Mouse (Mus musculus) ES-E14 (cell line): ENCODE data around the gene Pigf. TPM values are rescaled to one million over a fixed set of nuclear protein-coding genes. Genes with fewer than 3 reads are reported as not detected.

ENCODE experiments used
- DNase-seq: peaks from one replicate; pipeline ENCODE4 v3.0.0-alpha.2; 2013; ENCODE audit warnings: low read depth, low spot score
- H3K27ac ChIP-seq: 2 replicates; pipeline ENCODE4 v1.5.1; 2012; ENCODE audit warnings: low read depth, mild to moderate bottlenecking, low read length, moderate library complexity, mixed read lengths; ENCODE audit not compliant: poor library complexity, insufficient read depth, severe bottlenecking
- H3K36me3 ChIP-seq: 2 replicates; pipeline ENCODE4 v1.6.1; 2012; ENCODE audit warnings: mild to moderate bottlenecking, low read length, moderate library complexity, mixed read lengths; ENCODE audit not compliant: control insufficient read depth, poor library complexity, insufficient read depth, severe bottlenecking
- H3K4me1 ChIP-seq, 2 experiments: fragments of 150-350 bp in 1 of 2; sonication (generic) in 1 of 2; 2 replicates each; pipeline ENCODE4 v1.6.1; 2012; ENCODE audit warnings: low read length in 2 of 2, mild to moderate bottlenecking in 1 of 2, mixed read lengths in 1 of 2; ENCODE audit not compliant: control insufficient read depth in 2 of 2, insufficient read depth in 2 of 2, poor library complexity in 1 of 2
- H3K4me3 ChIP-seq, 2 experiments: fragments of 150-350 bp in 1 of 2; sonication (generic) in 1 of 2; 2 replicates each; pipeline ENCODE4 v1.5.1; 2012; ENCODE audit warnings: low read length in 2 of 2, low read depth in 1 of 2, mild to moderate bottlenecking in 1 of 2, mixed read lengths in 1 of 2; ENCODE audit not compliant: insufficient read depth in 1 of 2, poor library complexity in 1 of 2, severe bottlenecking in 1 of 2
- H3K9ac ChIP-seq: 2 replicates; pipeline ENCODE4 v1.6.1; 2012; ENCODE audit warnings: low read depth, mild to moderate bottlenecking, low read length, mixed read lengths; ENCODE audit not compliant: poor library complexity, insufficient read depth, severe bottlenecking
- H3K9me3 ChIP-seq: fragments of 150-350 bp; sonication (generic); 2 replicates; pipeline ENCODE4 v1.6.1; 2012; ENCODE audit warnings: low read depth, mild to moderate bottlenecking, low read length; ENCODE audit not compliant: control insufficient read depth, insufficient read depth
- CHD2 ChIP-seq: IDR thresholded peaks from 2 replicates; pipeline ENCODE4 v1.6.1; 2014; ENCODE audit warnings: mild to moderate bottlenecking, low read depth, low read length, inconsistent platforms
- HCFC1 ChIP-seq: IDR thresholded peaks from 2 replicates; pipeline ENCODE4 v1.6.1; 2012; ENCODE audit warnings: low read length, inconsistent platforms, borderline replicate concordance; ENCODE audit not compliant: insufficient read depth
- MAFK ChIP-seq: IDR thresholded peaks from 2 replicates; pipeline ENCODE4 v1.6.1; 2014; ENCODE audit warnings: mild to moderate bottlenecking, low read depth, low read length, inconsistent platforms; ENCODE audit not compliant: insufficient read depth
- ZC3H11A ChIP-seq: IDR thresholded peaks from 2 replicates; pipeline ENCODE4 v1.6.1; 2012; ENCODE audit warnings: low read depth, mild to moderate bottlenecking, inconsistent platforms, low read length, borderline replicate concordance
- ZNF384 ChIP-seq: IDR thresholded peaks from 2 replicates; pipeline ENCODE4 v1.6.1; 2012; ENCODE audit warnings: low read depth, low read length, inconsistent platforms
- in situ Hi-C, 2 experiments: fragments of 600-800 bp; cut with MboI; formaldehyde crosslinking; loops; one replicate each; pipeline ENCODE4 v1.15.1; 2025; ENCODE audit warnings: low sequenced_read_pairs in 2 of 2, inconsistent platforms in 1 of 2; ENCODE audit not compliant: unreplicated experiment in 2 of 2
- total RNA-seq: library from RNA; depleted of rRNA; stranded (reverse); fragments of 300-350 nt; gene quantifications from 2 replicates; pipeline ENCODE4 v1.2.3, GENCODE M21; 2012

The Pigf gene
- total RNA-seq, 1 experiment: 74.4 TPM

DNA sequence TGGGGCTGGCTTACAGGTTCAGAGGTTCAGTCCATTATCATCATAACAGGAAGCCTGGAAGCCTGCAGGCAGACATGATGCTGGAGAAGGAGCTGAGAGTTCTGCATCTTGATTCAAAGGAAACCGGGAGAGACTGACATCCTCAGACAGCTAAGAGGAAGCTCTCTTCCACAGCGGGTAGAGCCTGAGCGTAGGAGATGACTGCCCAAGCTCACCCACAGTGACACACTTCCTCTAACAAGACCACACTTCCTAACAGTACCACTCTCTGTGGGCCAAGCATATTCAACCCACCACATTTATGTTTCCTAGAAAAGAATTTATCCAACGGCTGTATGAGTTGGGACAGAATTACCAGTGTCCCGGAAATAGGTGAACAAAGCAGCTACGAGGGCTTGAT is 46.7 kb downstream of the Pigf start:
- DNase-seq: no peak
- Histone ChIP-seq H3K27ac (no peak overlapping the region), H3K36me3 (peaks cover 10% of the 10 kb centered on the region; the same call in 1 of the 2 replicates), H3K4me1 (peaks cover 8 to 20% of the 10 kb centered on the region in 2 experiments; a peak in 2 of 4 replicates), H3K4me3 (no peak overlapping the region), H3K9ac (no peak overlapping the region), H3K9me3 (no peaks in the 10 kb centered on the region)
- TF ChIP-seq HCFC1 (no peak), CHD2 (no peak), MAFK (no peak), ZNF384 (no peak), ZC3H11A (no peak)
- in situ Hi-C loops: no loop called here

DNA sequence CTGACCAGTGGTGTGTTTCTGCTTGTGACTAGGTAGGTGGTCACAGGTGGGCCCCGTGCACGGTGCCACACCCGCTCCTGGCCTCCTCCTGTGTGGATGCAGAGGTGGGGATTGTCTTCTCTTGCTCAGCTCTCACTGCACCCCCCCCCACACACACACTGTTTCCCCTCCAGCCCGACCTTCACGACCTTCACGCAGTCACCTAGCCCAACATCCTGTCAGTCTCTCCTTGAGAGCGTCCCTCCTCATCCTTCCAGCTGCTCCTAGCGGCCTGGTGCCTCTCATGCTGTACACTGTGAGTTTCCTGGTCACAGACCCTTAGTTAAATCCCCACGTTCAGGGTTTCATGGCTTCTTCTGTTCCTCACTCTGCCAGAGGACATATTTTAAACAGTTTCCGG is 48.8 kb downstream of the Pigf start:
- Histone ChIP-seq H3K9ac (no peak overlapping the region), H3K36me3 (peaks cover 7% of the 10 kb centered on the region; the same call in 1 of the 2 replicates), H3K27ac (no peak overlapping the region), H3K9me3 (no peaks in the 10 kb centered on the region), H3K4me1 (peaks cover 3 to 9% of the 10 kb centered on the region in 2 experiments; a peak in 2 of 4 replicates), H3K4me3 (no peak overlapping the region)
- in situ Hi-C loops: no loop called here
- no peak for TF ChIP-seq MAFK
- no peak for TF ChIP-seq ZNF384
- TF ChIP-seq ZC3H11A: no peak
- TF ChIP-seq HCFC1: no peak
- TF ChIP-seq CHD2: no peak
- no peak for DNase-seq

DNA sequence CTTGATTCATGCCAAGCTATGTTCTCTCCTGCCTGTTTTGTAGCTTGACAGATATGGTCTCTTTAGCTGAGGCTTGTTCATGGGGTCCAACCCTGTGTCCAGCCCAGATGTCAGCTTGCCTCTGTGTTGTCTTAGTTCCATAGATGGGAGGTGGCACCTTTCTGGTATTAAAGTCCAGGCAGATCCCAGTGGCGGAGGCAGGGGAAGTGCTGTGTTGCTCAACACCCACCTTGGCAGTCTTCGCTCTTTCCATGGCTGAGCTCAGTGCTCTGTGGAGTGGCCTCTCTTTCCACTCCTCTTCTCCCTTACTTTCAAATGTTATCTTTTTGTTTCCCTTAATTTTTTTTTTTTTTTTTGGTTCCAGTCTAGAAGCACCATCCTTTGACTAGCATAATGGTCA is 52.1 kb downstream of the Pigf start:
- H3K36me3 ChIP-seq: peaks cover 8% of the 10 kb centered on the region; the same call in 1 of the 2 replicates
- H3K9ac ChIP-seq: no peak overlapping the region
- no peak for DNase-seq
- no peak overlapping the region for H3K27ac ChIP-seq
- in situ Hi-C loops: no loop called here
- H3K4me3 ChIP-seq: no peak overlapping the region
- no peak for TF ChIP-seq MAFK
- no peak for TF ChIP-seq HCFC1
- TF ChIP-seq ZNF384: no peak
- no peak for TF ChIP-seq CHD2
- TF ChIP-seq ZC3H11A: no peak
- H3K4me1 ChIP-seq: peaks cover 3 to 9% of the 10 kb centered on the region in 2 experiments; a peak in 2 of 4 replicates
- H3K9me3 ChIP-seq: no peaks in the 10 kb centered on the region

DNA sequence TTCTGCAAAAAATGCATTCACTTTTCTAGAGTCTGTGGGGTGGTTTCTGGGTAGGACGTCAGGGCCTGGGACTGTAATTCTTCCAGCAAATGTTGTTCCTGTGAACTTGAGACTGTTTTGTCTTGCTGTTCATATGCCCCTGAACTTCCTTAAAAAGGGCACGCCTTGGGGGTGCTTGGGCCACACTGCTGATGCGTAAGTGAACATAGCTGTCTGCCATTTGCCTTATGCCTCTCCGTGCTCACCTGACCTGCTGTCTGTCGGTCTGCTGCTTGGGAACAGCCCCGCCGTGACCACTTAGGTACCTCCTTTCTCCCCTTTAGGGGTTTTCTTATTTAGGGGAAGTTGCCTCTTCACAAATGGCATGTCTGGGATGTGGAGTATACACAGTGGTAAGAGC is 53.3 kb downstream of the Pigf start:
- H3K4me1 ChIP-seq: peaks cover 0 to 7% of the 10 kb centered on the region in 2 experiments; a peak in 1 of 4 replicates

DNA sequence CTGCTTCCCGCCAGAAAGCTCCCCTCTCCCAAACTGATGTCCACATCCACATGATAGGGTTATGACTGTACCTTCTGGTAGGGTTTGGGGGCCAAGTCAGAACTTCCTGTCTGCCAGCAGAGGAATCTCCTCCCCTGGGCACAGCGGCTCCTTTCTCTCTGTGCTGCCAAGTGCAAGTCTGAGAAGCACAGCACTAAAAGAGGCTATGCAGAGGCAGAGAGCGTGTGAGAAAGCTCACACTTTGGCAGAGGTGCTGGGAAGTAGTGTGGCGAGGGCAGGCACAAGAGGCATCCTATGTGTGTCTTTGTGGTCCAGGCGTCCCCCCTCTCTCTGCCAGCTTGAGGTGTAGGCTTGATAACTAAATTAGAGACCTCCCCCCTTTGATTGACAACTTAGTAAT is 54.2 kb downstream of the Pigf start:
- in situ Hi-C loops: no loop called here
- TF ChIP-seq ZC3H11A: no peak
- H3K9me3 ChIP-seq: no peaks in the 10 kb centered on the region
- H3K4me3 ChIP-seq: no peak overlapping the region
- H3K36me3 ChIP-seq: peaks cover 8% of the 10 kb centered on the region; the same call in 1 of the 2 replicates
- H3K9ac ChIP-seq: no peak overlapping the region
- no peak overlapping the region for H3K27ac ChIP-seq
- DNase-seq: no peak
- peaks cover 0 to 2% of the 10 kb centered on the region in 2 experiments; a peak in 1 of 4 replicates for H3K4me1 ChIP-seq

More for the DNA sequence above, 53.3 kb downstream of the Pigf start:
- no peak overlapping the region for H3K4me3 ChIP-seq
- H3K36me3 ChIP-seq: peaks cover 8% of the 10 kb centered on the region; the same call in 1 of the 2 replicates
- H3K9me3 ChIP-seq: no peaks in the 10 kb centered on the region
- H3K9ac ChIP-seq: no peak overlapping the region
- TF ChIP-seq MAFK: no peak
- TF ChIP-seq CHD2: no peak
- TF ChIP-seq ZC3H11A: no peak
- no peak for TF ChIP-seq HCFC1
- no peak overlapping the region; the same call in 1 of the 2 replicates for H3K27ac ChIP-seq
- in situ Hi-C loops: no loop called here
- no peak for DNase-seq
